Mouse (Mus musculus) midbrain, postnatal 0 days (tissue): ENCODE measurements around the gene Foxk2. TPM values are rescaled to one million over a fixed set of nuclear protein-coding genes. Genes with fewer than 3 reads are reported as not detected.
"Not testable (repeated sequence)": the region's sequence is repeated elsewhere in the genome, so short reads cannot be mapped to it uniquely, and the experiment has no call there.

ENCODE experiments used
- ATAC-seq: fragments of 200-750 bp; cut with Nextera tagmentation; 2 replicates; pipeline ENCODE4 v1.8.0; 2017; ENCODE audit warnings: moderate number of reproducible peaks, mild to moderate bottlenecking, moderate TSS enrichment, moderate library complexity; ENCODE audit not compliant: low FRiP score
- DNase-seq: peaks from one replicate; pipeline ENCODE4 v3.0.0-alpha.2; 2015; ENCODE audit warnings: low spot score
- H3K27ac ChIP-seq: fragments of 300-500 bp; sonication (generic); 2 replicates; pipeline ENCODE4 v1.5.1; 2014; ENCODE audit warnings: low read depth, mild to moderate bottlenecking, low read length, mixed read lengths
- H3K27me3 ChIP-seq: fragments of 300-500 bp; sonication (generic); 2 replicates; pipeline ENCODE4 v1.6.1; 2014; ENCODE audit warnings: low read length, control low read depth, mixed read lengths; ENCODE audit not compliant: insufficient read depth
- H3K36me3 ChIP-seq: fragments of 300-500 bp; sonication (generic); 2 replicates; pipeline ENCODE4 v1.6.1; 2014; ENCODE audit warnings: low read length, control low read depth, mixed read lengths; ENCODE audit not compliant: insufficient read depth
- H3K4me1 ChIP-seq: fragments of 300-500 bp; sonication (generic); 2 replicates; pipeline ENCODE4 v1.6.1; 2014; ENCODE audit warnings: mild to moderate bottlenecking, control low read depth, antibody characterized with exemption, low read length, mixed read lengths; ENCODE audit not compliant: insufficient read depth
- H3K4me2 ChIP-seq: fragments of 300-500 bp; sonication (generic); 2 replicates; pipeline ENCODE4 v1.6.1; 2014; ENCODE audit warnings: low read depth, mild to moderate bottlenecking, low read length, mixed read lengths; ENCODE audit not compliant: poor library complexity, severe bottlenecking
- H3K4me3 ChIP-seq: fragments of 300-500 bp; sonication (generic); 2 replicates; pipeline ENCODE4 v1.5.1; 2014; ENCODE audit warnings: low read depth, mild to moderate bottlenecking, low read length, moderate library complexity
- H3K9ac ChIP-seq: fragments of 300-500 bp; sonication (generic); replicated peaks from 2 replicates; pipeline ENCODE4 v1.6.1; 2014; ENCODE audit warnings: mild to moderate bottlenecking, low read length, moderate library complexity, mixed read lengths; ENCODE audit not compliant: poor library complexity, severe bottlenecking
- H3K9me3 ChIP-seq: fragments of 300-500 bp; sonication (generic); 2 replicates; pipeline ENCODE4 v1.6.1; 2016; ENCODE audit warnings: low read length, control low read depth
- CTCF ChIP-seq: IDR thresholded peaks from 2 replicates; pipeline ENCODE4 v1.5.1; 2016; ENCODE audit warnings: antibody characterized with exemption, mild to moderate bottlenecking
- WGBS: fragments of 180-500 bp; shearing (Covaris S2); extraction: QIAGEN DNeasy Blood & Tissue Kit; methylation state at CpG from one replicate; pipeline ENCODE4 v1.1.7; 2014; 5-methylcytosine and 5-hydroxymethylcytosine counted together
- polyA plus RNA-seq: library from polyadenylated mRNA; unstranded; fragments of >200 nt; fragmentation: Nextera tagmentation; extraction: Ambion mirVana; gene quantifications from 2 replicates; pipeline ENCODE4 v1.2.1, GENCODE M21; 2015
- total RNA-seq: library from RNA; depleted of rRNA; stranded (reverse); fragments of >200 nt; gene quantifications from 2 replicates; pipeline ENCODE4 v1.2.3, GENCODE M21; 2014

The Foxk2 gene
- total and polyA plus RNA-seq, 2 experiments from 2014 or later = 13.2 to 92.9 TPM

GRCm38 (mm10) chr11:121326034-121326433 is 66.2 kb downstream of the Foxk2 start:
- ATAC-seq = no peak
- WGBS = 91% methylated on average over 1 of the region's 1 CpGs
- peaks cover 27% of the 10 kb centered on the region for H3K36me3 ChIP-seq

DNA sequence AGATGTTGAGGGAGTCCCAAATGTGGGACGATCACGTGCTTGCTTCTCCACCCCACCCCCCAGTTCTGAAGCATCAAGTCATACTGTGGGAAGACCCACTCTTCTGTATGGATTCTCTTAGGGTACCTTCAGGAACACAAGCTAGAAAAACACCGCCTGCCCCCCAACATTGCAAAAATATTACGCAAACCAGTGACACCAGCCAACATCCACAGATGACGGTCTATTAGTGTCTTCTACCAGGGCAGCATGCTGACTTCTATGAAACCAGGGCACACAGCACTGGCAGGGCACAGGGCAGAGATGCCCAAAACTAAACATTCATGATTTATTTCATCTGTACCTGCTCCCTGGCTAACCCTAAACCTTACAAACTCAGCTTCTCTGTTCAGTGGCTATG is 66.9 kb downstream of the Foxk2 start:
- H3K4me1 ChIP-seq = no peaks in the 10 kb centered on the region
- H3K36me3 ChIP-seq = peaks cover 27% of the 10 kb centered on the region
- DNase-seq = no peak
- no peak for TF ChIP-seq CTCF
- no peak overlapping the region for H3K4me3 ChIP-seq
- no peak overlapping the region for H3K27ac ChIP-seq
- 97% methylated on average over 5 of the region's 5 CpGs for WGBS
- no peak for ATAC-seq
- H3K9me3 ChIP-seq = no peaks in the 10 kb centered on the region
- no peaks in the 10 kb centered on the region for H3K27me3 ChIP-seq
- H3K9ac ChIP-seq = no peak overlapping the region
- no peak overlapping the region for H3K4me2 ChIP-seq

More at GRCm38 (mm10) chr11:121326034-121326433, 66.2 kb downstream of the Foxk2 start:
- DNase-seq = no peak
- Histone ChIP-seq H3K9me3 (no peaks in the 10 kb centered on the region), H3K4me1 (no peaks in the 10 kb centered on the region), H3K9ac (no peak overlapping the region), H3K27me3 (no peaks in the 10 kb centered on the region), H3K27ac (no peak overlapping the region), H3K4me2 (no peak overlapping the region), H3K4me3 (no peak overlapping the region)
- no peak for TF ChIP-seq CTCF

DNA sequence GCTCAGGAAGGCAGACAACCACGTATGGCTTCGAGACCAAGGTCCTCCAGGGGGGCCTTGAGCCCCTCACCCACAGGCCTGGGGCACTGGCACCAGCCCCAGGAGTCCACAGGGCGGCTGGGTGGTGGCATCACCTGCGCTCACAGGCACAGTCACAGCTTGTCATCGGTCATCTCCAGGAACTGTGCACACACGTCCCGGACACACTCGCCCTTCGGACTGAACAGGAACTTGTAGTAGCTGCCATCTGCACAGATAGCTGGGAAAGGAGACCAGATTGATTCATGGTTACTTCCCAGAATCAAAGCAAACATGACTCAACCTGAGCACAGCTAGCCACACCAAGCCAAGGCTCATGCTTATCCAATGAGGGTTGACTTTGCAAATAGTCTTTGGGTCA is 68.4 kb downstream of the Foxk2 start:
- Histone ChIP-seq H3K27ac (no peak overlapping the region), H3K9me3 (no peaks in the 10 kb centered on the region), H3K9ac (no peak overlapping the region), H3K4me2 (no peak overlapping the region), H3K4me3 (no peak overlapping the region), H3K27me3 (no peaks in the 10 kb centered on the region), H3K4me1 (no peaks in the 10 kb centered on the region), H3K36me3 (peaks cover 27% of the 10 kb centered on the region)
- no peak for TF ChIP-seq CTCF
- no peak for DNase-seq
- no peak for ATAC-seq
- 94% methylated on average over 9 of the region's 9 CpGs for WGBS

DNA sequence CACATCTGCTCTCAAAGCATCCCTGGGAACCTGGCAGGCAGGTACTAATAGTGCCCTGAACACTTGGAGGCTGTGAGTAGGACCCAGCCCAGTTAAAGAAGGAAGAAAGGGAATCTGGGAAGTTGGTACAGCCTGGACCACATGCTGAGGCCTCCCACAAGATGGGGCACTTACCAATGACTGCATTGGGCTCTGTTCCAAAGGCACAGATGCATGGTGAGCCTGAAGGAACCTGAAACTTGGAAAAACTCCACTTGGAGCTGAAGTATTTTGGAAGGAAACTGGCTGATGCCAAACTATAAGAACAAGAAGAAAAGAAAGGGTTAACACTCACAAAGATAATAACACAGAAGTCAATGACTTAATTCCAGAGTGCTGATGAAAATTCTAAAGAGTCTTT is 68.8 kb downstream of the Foxk2 start:
- no peak overlapping the region for H3K4me2 ChIP-seq
- no peaks in the 10 kb centered on the region for H3K9me3 ChIP-seq
- TF ChIP-seq CTCF = no peak
- no peak overlapping the region for H3K27ac ChIP-seq
- peaks cover 28% of the 10 kb centered on the region for H3K36me3 ChIP-seq
- no peak for DNase-seq
- no peak for ATAC-seq
- no peak overlapping the region for H3K4me3 ChIP-seq
- no peaks in the 10 kb centered on the region for H3K4me1 ChIP-seq
- H3K9ac ChIP-seq = no peak overlapping the region
- H3K27me3 ChIP-seq = no peaks in the 10 kb centered on the region

DNA sequence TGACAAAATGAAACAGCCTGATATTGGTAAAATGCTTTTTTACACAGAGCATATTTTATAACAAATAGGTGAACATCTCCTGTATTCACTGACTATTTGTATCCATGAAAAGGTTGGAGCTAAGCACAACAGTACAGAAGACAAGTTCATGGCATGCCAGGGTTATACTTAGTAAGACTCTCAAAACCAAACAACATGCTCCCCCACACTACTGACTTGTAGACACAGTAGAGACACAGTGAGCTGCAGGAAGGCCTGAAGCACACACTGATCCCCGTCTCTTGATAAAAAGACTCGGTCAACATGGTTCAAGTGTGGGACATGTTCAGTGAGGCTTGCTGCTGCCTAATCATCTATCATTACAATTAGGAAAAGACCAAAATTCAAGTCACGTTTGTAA is 71.9 kb downstream of the Foxk2 start:
- H3K4me2 ChIP-seq = no peak overlapping the region
- H3K9me3 ChIP-seq = no peaks in the 10 kb centered on the region
- ATAC-seq (no peak), DNase-seq (no peak)
- H3K27me3 ChIP-seq = no peaks in the 10 kb centered on the region
- no peak overlapping the region for H3K4me3 ChIP-seq
- no peaks in the 10 kb centered on the region for H3K4me1 ChIP-seq
- 95% methylated on average over 3 of the region's 3 CpGs for WGBS
- TF ChIP-seq CTCF = no peak
- no peak overlapping the region for H3K9ac ChIP-seq
- H3K36me3 ChIP-seq = peaks cover 43% of the 10 kb centered on the region
- H3K27ac ChIP-seq = no peak overlapping the region

DNA sequence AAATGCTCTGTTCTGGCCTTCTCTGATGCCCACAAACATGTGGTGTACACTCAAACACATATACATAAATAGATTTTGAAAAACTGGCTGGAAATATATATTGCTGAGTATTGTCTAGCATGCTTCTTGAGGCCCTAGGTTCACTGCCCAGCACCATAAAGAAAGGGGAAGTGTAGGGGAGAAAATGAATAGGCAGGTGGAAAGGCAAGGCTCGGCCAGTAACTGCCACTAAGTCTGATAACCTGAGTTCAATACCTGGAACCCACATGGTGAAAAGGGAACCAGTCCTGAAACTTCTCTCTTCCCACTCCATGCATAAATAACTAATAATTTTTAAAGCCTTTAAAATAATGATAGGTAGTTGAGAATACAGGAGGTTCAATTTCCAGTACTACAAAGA is 79.9 kb downstream of the Foxk2 start:
- Histone ChIP-seq H3K4me1 (no peaks in the 10 kb centered on the region), H3K27ac (no peak overlapping the region), H3K9me3 (no peaks in the 10 kb centered on the region), H3K4me2 (no peak overlapping the region), H3K9ac (no peak overlapping the region), H3K27me3 (no peaks in the 10 kb centered on the region), H3K4me3 (no peak overlapping the region), H3K36me3 (peaks cover 12% of the 10 kb centered on the region)
- ATAC-seq (no peak), DNase-seq (no peak)
- no peak for TF ChIP-seq CTCF
- WGBS = 96% methylated on average over 1 of the region's 1 CpGs

DNA sequence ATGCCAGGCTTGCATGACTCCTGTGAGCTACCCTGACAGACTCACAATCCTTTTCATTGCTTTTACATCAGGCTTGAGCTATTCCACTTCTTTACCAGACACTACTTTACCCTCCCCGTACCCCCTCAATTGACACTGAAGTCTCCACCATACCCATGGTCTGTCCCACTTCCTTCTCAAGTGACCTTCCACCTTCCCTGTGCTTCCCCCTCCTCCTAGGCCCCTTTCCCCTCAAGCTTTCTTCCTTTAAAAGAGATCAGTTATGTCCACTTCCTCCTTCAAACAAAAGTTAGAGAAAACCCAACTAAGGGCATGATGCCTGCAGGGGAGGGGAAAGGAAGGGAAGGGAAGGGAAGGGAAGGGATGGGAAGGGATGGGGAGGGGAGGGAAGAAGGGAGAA is 80.5 kb downstream of the Foxk2 start:
- Histone ChIP-seq H3K4me1 (no peaks in the 10 kb centered on the region), H3K9ac (no peak overlapping the region), H3K4me2 (no peak overlapping the region), H3K4me3 (no peak overlapping the region), H3K27ac (no peak overlapping the region), H3K36me3 (peaks cover 14% of the 10 kb centered on the region), H3K27me3 (no peaks in the 10 kb centered on the region), H3K9me3 (no peaks in the 10 kb centered on the region)
- 88% methylated on average over 1 of the region's 1 CpGs for WGBS
- TF ChIP-seq CTCF = no peak
- ATAC-seq (no peak), DNase-seq (no peak)

DNA sequence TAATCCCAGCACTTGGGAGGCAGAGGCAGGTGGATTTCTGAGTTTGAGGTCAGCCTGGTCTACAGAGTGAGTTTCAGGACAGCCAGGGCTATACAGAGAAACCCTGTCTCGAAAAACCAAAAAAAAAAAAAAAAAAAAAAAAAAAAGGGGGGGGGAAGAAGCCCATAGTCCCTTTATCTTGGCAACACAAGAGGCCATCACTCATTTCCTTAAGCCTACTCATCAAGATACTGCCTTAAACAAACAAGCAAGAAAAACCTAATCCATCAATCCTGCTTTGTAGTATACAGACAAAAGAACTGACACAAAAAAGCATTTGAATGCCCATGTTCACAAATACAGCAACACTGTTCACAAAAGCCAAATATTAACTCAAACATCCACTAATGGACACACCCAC is 82.6 kb downstream of the Foxk2 start:
- not testable (repeated sequence) for H3K4me2 ChIP-seq, H3K4me3 ChIP-seq, ATAC-seq, H3K9me3 ChIP-seq, H3K27ac ChIP-seq, H3K27me3 ChIP-seq, DNase-seq, H3K4me1 ChIP-seq, H3K9ac ChIP-seq
- peaks cover 17% of the 10 kb centered on the region for H3K36me3 ChIP-seq
- no CpG with 5 or more reads among the region's 1 CpGs for WGBS
